Mouse (Mus musculus): ENCODE measurements at regions not wholly inside any gene's neighbourhood (a gene's known extent, or its start where the extent isn't known, plus 50 kb on each side); places are given as distances from the start of the nearest gene placed in this dataset.
A peak's percentile ranks its signal among the peaks of the same experiment; 100 is the strongest.
"Not testable (repeated sequence)": the region's sequence is repeated elsewhere in the genome, so short reads cannot be mapped to it uniquely, and the experiment has no call there.

DNA sequence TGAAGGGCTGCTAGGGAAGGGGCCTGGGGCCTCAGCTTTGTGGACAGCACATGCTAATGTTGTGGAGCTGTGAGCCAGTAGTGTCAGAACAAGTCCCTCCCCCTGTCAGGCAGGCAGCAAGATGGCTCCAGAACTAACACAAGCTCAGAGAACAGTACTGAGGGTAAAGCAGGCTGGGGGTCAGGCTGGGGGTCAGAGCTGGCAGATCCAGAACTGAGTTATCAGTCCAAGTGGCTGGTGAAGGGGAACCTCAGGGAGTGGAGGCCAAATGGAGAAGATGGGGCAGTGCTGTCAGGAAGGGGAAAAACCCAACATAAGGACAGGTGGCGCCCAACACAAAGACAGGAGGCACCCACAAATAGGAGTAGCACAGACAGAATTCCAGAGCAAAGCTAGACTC, 985.1 kb downstream of the 4930447A16Rik start:
- no peak for DNase-seq

DNA sequence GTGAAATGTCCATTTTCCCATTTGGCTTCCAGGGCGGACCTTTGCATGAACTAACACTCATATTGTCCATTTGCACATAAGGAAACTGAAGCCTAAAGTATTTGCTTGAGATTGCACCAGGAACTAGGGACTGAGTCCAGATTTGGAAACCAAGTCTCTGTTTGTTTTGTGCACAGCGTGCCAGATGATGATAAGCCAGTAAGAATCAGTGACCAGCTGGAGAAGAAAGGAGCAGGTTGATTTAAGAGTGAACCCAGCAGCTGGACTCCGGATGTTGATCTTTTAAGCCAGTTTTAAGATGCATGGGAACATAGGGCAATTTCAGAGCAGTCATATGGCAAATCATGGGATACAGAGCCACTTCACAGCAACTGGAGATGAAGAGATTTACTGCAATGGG, 987.1 kb downstream of the 4930447A16Rik start:
- no peak for DNase-seq

GRCm38 (mm10) chr15:38413329-38413728, 988.0 kb downstream of the 4930447A16Rik start:
- DNase-seq = no peak

GRCm38 (mm10) chr15:38414318-38415090, 989.1 kb downstream of the 4930447A16Rik start:
- DNase-seq = no peak

DNA sequence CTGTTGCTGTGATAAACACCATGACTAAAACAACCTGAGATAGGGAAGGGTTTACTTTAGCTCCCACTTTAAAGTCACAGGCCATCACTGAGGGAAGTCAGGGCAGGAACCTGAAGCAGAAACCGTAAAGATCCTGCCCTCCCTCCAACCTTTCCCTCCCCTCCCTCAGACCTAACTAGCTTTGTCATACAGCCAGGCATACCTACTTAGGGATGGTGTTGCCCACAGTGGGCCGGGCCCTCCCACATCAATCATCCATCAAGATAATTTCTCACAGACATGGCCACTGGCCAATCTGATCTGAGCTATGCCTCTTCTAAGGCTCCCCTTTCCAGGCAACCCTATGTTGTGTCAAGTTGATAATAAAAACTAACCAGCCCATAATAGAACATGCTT, 989.7 kb downstream of the 4930447A16Rik start:
- DNase-seq = no peak

DNA sequence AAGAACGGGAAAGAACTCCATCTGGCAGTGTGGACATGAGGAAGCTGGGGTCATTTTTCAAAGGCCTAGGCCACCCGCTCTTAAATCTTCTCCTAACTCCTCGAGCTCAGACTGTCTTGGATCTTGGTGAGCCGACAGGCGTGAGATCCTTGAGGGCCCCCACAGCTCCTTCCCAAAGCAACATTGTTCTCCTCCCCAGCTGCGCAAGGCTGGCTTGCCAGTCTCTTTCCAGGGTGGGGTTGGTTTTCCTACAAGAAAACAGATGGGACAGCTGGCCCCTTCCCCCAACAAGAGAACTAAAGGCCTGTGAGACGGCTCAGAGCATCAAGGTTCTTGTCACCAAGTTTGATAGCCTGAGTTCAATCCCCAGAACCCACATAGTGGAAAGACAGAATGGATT, 994.3 kb downstream of the 4930447A16Rik start:
- no peak for DNase-seq

DNA sequence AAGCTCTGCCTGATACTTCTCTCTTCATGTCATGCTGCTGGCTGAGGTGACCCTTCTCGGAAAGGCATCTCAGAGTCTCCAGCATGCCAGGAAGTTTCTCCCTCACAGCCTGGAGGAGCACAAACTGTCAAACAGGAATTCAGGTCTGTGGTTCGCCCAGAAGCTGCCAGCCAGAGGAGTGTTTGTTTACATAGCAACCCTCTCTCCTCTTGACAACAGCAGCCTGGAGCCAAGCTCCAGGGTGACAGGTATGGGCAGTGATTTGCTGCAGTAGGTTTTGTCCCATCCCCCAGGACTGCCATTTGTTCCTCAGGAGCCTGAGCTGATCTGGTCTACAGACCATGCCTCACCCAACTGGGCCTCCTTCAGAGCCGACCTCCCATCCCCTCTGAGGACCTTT, 995.4 kb downstream of the 4930447A16Rik start:
- DNase-seq = no peak

GRCm38 (mm10) chr15:38422741-38423140, 997.4 kb downstream of the 4930447A16Rik start:
- no peak for DNase-seq

- no peak for DNase-seq
These were observed 1000.2 kb downstream of the 4930447A16Rik start for GRCm38 (mm10) chr15:38425506-38425905.

GRCm38 (mm10) chr15:38427966-38428365, 1002.6 kb downstream of the 4930447A16Rik start:
- no peak for DNase-seq

- peak; percentile 79 for DNase-seq
These were observed 1006.3 kb downstream of the 4930447A16Rik start for GRCm38 (mm10) chr15:38431668-38432067.

- DNase-seq = no peak
These were observed 1008.0 kb downstream of the 4930447A16Rik start for GRCm38 (mm10) chr15:38433386-38433785.

- DNase-seq = not testable (repeated sequence)
These were observed 1008.9 kb downstream of the 4930447A16Rik start for GRCm38 (mm10) chr15:38434239-38434638.

Measured in kidney, adult 18-20 months (tissue).